Mouse (Mus musculus): ENCODE measurements at regions not wholly inside any gene's neighbourhood (a gene's known extent, or its start where the extent isn't known, plus 50 kb on each side); places are given as distances from the start of the nearest gene placed in this dataset.

DNA sequence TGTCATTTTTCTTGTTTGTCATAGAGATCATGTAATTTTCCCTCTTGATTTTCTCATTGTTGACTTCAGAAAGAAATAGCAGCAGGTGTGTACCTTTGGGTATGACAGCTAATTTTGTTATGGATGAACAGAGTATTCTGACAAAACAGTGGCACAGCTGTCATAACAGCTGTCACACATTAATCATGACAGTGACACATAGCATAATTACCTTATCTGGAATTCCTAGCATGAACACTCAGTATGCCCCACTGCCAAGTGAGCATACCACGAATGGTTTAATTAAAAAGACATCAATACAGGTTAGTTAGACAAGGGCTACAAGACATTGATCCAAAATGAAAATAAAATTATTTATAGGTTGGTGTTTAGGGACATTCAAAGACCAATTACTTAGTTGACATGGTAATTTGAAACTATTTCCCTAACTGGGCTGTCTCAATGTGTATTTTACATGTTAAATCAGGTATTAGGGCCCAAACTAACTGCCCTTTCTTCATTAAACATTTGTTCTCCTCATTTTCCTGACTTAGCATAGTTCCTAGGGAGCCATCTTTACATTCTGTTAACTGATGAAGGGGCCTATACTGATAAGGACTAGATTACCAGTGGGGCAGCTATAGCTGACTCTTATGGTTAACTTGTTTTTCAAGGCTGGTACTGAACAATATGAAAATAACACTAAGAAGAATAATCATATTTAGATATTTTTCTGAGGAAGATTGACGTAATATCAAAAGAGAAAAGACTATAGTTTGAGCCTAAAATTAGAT, 52.2 kb downstream of the Aldoart1 start:
- DNase-seq (ENCODE audit: low spot score): peak; percentile 1

DNA sequence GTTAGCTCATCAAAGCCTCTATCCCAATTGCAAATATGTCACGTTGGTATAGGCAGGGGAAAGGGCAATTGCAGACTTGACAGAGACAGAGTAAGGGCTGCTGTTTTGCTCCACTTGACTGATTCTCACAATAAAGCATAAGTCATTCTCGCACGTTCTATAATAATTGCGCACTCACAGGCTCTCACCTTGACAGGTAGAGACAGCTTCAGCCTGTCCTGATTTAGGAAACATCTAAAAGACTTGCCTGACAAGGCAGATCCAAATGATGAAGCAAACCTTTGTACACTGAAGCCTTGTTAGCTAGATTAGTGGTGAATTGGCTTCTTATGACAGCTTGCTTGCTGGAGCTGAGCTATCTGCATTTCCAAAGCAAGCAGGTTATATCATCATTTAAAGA, 52.9 kb downstream of the Aldoart1 start:
- DNase-seq (ENCODE audit: low spot score): no peak

DNA sequence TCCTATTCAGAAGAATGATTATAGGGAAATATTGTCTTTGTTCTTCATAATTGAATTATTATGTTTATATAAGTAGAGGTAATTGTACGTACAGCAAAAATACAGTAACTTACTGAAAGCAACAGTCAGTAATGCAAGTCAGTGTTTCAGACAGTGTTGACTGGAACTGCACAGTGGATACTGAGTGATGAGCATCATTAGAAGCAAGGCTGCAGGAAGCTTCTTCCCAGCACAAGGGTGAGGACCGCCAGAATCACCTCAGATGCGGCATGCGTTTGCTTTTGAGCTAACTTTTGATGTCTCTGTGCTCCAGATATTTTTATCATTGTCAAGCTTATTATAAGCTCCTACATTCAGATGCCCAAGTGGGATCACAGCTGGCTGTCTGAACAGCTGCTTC, 63.6 kb downstream of the Aldoart1 start:
- DNase-seq (ENCODE audit: low spot score): no peak

DNA sequence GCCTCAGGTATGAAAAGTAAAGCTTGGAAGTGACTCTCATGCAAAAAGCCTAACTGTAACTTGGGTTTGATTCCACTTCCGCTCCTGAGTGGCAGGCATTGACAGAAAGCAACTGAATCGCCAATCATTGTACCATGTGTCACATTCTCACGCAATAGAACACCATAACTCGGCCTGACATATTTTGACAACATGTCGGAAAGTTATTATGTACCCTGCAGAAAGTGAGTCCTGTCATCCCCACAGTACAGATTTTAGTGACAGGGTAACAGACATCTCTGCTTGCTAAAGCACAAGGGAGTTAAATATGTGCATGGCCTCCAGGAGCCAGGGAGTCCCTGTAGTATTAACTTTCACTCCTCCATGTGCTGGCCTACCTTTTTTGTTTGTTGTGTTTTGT, 85.5 kb downstream of the Aldoart1 start:
- DNase-seq (ENCODE audit: low spot score): no peak

DNA sequence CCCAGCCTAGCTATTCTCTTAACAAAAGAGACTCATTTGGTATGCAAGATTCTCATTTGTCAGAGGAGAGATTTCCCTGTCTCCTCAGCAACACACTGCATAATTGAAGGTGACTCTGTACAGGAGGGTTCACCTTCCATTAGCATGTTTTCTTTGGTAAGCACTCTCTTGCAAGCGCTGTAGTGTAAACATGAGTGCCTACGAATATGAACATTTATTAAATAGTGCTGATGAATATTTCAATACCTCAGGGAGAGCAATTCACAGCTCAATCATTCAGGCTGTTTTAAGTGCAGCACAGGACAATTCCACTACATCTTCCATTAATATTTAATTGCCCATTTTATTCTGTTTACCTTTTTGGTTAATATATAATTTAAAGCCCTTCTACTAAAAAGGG, 86.0 kb downstream of the Aldoart1 start:
- no peak for DNase-seq (ENCODE audit: low spot score)

All from layer of hippocampus, adult 9-10 months (tissue).